Mouse (Mus musculus): ENCODE results near the gene Etv2. TPM values are rescaled to one million over a fixed set of nuclear protein-coding genes. Genes with fewer than 3 reads are reported as not detected.

The Etv2 gene
- total and polyA plus RNA-seq, 3 experiments, result not detected

- Histone ChIP-seq H3K27me3 (ENCODE audit: insufficient read depth, low read length) (peaks cover 28% of the 10 kb centered on the region), H3K4me1 (ENCODE audit: insufficient read depth, low read depth, low read length) (peaks cover 42% of the 10 kb centered on the region), H3K4me3 (ENCODE audit: low read depth, low read length) (no peak overlapping the region), H3K36me3 (replicated peaks) (peaks cover 14% of the 10 kb centered on the region), H3K9me3 (replicated peaks) (no peaks in the 10 kb centered on the region)
- no peak for DNase-seq (ENCODE audit: low spot score)
- TF ChIP-seq TAL1 (conservative IDR thresholded peaks at IDR 0.05; ENCODE audit: low read depth, low read length) (no peak), CTCF (IDR thresholded peaks at IDR 0.05; ENCODE audit: low read depth, low read length) (no peak), GATA2 (IDR thresholded peaks at IDR 0.05; ENCODE audit: borderline replicate concordance, low read depth, low read length) (no peak), POLR2AphosphoS5 (IDR thresholded peaks at IDR 0.05; ENCODE audit: insufficient replicate concordance, low read depth, low read length) (no peak), GATA1 (IDR thresholded peaks at IDR 0.05; ENCODE audit: borderline replicate concordance, low read length) (no peak)
- no peak for ATAC-seq (ENCODE audit: extremely low read depth, insufficient number of reproducible peaks, low FRiP score, poor library complexity, severe bottlenecking)
These were observed 44.1 kb downstream of the Etv2 start for GRCm38 (mm10) chr7:30591605-30591951.

GRCm38 (mm10) chr7:30590927-30591604, 44.6 kb downstream of the Etv2 start:
- TF ChIP-seq POLR2AphosphoS5 (IDR thresholded peaks at IDR 0.05; ENCODE audit: insufficient replicate concordance, low read depth, low read length), result no peak
- no peak for TF ChIP-seq TAL1 (conservative IDR thresholded peaks at IDR 0.05; ENCODE audit: low read depth, low read length)
- no peak for TF ChIP-seq CTCF (IDR thresholded peaks at IDR 0.05; ENCODE audit: low read depth, low read length)
- no peak for TF ChIP-seq GATA1 (IDR thresholded peaks at IDR 0.05; ENCODE audit: borderline replicate concordance, low read length)
- no peak for TF ChIP-seq GATA2 (IDR thresholded peaks at IDR 0.05; ENCODE audit: borderline replicate concordance, low read depth, low read length)
- peaks cover 47% of the 10 kb centered on the region for H3K4me1 ChIP-seq (ENCODE audit: insufficient read depth, low read depth, low read length)
- ATAC-seq (ENCODE audit: extremely low read depth, insufficient number of reproducible peaks, low FRiP score, poor library complexity, severe bottlenecking), result no peak
- H3K27me3 ChIP-seq (ENCODE audit: insufficient read depth, low read length), result peaks cover 25% of the 10 kb centered on the region
- H3K9me3 ChIP-seq (replicated peaks), result no peaks in the 10 kb centered on the region
- no peak for DNase-seq (ENCODE audit: low spot score)
- H3K4me3 ChIP-seq (ENCODE audit: low read depth, low read length), result no peak overlapping the region
- peaks cover 19% of the 10 kb centered on the region for H3K36me3 ChIP-seq (replicated peaks)

- Histone ChIP-seq H3K36me3 (replicated peaks) (peaks cover 33% of the 10 kb centered on the region), H3K4me3 (ENCODE audit: low read depth, low read length) (peak overlapping the region; percentile 88), H3K4me1 (ENCODE audit: insufficient read depth, low read depth, low read length) (peaks cover 58% of the 10 kb centered on the region), H3K9me3 (replicated peaks) (no peaks in the 10 kb centered on the region), H3K27me3 (ENCODE audit: insufficient read depth, low read length) (peaks cover 12% of the 10 kb centered on the region)
- TF ChIP-seq CTCF (IDR thresholded peaks at IDR 0.05; ENCODE audit: low read depth, low read length) (peak; percentile 52), GATA1 (IDR thresholded peaks at IDR 0.05; ENCODE audit: borderline replicate concordance, low read length) (no peak)
- peak; percentile 80 for DNase-seq (ENCODE audit: low spot score)
- ATAC-seq (ENCODE audit: extremely low read depth, insufficient number of reproducible peaks, low FRiP score, poor library complexity, severe bottlenecking), result peak; percentile 29; the same call in 1 of the 2 replicates
These were observed 46.0 kb downstream of the Etv2 start for GRCm38 (mm10) chr7:30589435-30590301.

- ATAC-seq (ENCODE audit: extremely low read depth, insufficient number of reproducible peaks, low FRiP score, poor library complexity, severe bottlenecking), result peak; percentile 75
- peaks cover 41% of the 10 kb centered on the region for H3K36me3 ChIP-seq (replicated peaks)
- H3K4me1 ChIP-seq (ENCODE audit: insufficient read depth, low read depth, low read length), result peaks cover 60% of the 10 kb centered on the region
- peak within 1 kb of the TSS; percentile 88 for H3K4me3 ChIP-seq (ENCODE audit: low read depth, low read length)
- no peaks in the 10 kb centered on the region for H3K9me3 ChIP-seq (replicated peaks)
- H3K27me3 ChIP-seq (ENCODE audit: insufficient read depth, low read length), result peaks cover 5% of the 10 kb centered on the region
- peak; percentile 97 for DNase-seq (ENCODE audit: low spot score)
- TF ChIP-seq TAL1 (conservative IDR thresholded peaks at IDR 0.05; ENCODE audit: low read depth, low read length) (no peak), CTCF (IDR thresholded peaks at IDR 0.05; ENCODE audit: low read depth, low read length) (no peak), POLR2AphosphoS5 (IDR thresholded peaks at IDR 0.05; ENCODE audit: insufficient replicate concordance, low read depth, low read length) (no peak), GATA1 (IDR thresholded peaks at IDR 0.05; ENCODE audit: borderline replicate concordance, low read length) (no peak), GATA2 (IDR thresholded peaks at IDR 0.05; ENCODE audit: borderline replicate concordance, low read depth, low read length) (no peak)
These were observed 46.8 kb downstream of the Etv2 start, which contains the start of gene Kmt2b for GRCm38 (mm10) chr7:30588676-30589434. Gene Kmt2b (minus strand): TSS chr7:30588726.

DNA sequence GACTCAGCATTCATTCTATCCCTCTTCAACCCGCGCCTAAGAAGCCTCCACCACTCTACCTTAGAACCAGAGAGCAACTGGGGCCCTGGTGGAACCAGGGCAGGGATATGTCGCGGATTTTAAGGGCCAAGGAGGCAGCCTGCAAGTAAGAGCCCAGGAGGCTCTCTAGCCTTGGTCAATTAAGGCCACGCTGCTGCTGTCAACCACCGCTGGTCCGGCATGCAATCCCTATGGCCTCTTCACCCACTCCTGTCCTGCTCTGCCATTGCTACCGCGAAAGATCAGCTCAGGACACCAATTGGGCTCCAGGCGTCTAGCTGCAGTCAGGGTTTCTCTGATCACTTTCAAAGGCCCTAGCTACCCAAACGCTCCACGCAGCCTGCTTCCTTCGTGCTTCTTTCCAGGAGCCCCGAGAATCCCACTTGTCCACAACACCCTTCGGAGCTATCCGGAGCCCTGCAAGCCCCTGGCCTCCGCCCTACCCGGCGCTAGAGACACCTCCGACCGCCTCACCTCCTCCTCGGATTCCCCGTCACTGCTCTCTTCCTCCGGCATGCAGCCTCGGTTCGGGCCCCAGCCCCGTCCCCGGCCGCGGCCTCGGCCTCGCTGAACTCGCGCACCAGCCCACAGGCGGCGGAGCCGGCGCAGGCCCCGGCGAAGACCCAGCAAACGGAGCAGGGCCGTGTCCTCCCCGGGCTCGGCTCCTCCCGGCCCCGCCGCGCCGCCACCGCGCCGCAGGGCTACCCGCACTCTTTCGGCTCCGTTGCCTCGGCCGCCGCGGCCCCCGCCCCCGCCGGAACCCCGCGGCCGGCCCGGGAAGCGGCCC, 47.6 kb downstream of the Etv2 start:
- Histone ChIP-seq H3K4me3 (ENCODE audit: low read depth, low read length) (peak overlapping the region; percentile 88), H3K4me1 (ENCODE audit: insufficient read depth, low read depth, low read length) (peaks cover 60% of the 10 kb centered on the region), H3K27me3 (ENCODE audit: insufficient read depth, low read length) (0 out of 2 replicates have a peak, but pooled peaks cover under 1% of the 10 kb centered on the region), H3K9me3 (replicated peaks) (no peaks in the 10 kb centered on the region), H3K36me3 (replicated peaks) (peaks cover 49% of the 10 kb centered on the region)
- DNase-seq (ENCODE audit: low spot score) (peak; percentile 52), ATAC-seq (ENCODE audit: extremely low read depth, insufficient number of reproducible peaks, low FRiP score, poor library complexity, severe bottlenecking) (no peak)
- TF ChIP-seq POLR2AphosphoS5 (IDR thresholded peaks at IDR 0.05; ENCODE audit: insufficient replicate concordance, low read depth, low read length) (no peak), GATA2 (IDR thresholded peaks at IDR 0.05; ENCODE audit: borderline replicate concordance, low read depth, low read length) (no peak), GATA1 (IDR thresholded peaks at IDR 0.05; ENCODE audit: borderline replicate concordance, low read length) (no peak), CTCF (IDR thresholded peaks at IDR 0.05; ENCODE audit: low read depth, low read length) (no peak), TAL1 (conservative IDR thresholded peaks at IDR 0.05; ENCODE audit: low read depth, low read length) (no peak)
